Mouse (Mus musculus): Measurements from ENCODE around the gene Ddit4l. TPM values are rescaled to one million over a fixed set of nuclear protein-coding genes. Genes with fewer than 3 reads are reported as not detected.
"Not testable (repeated sequence)": the region's sequence is repeated elsewhere in the genome, so short reads cannot be mapped to it uniquely, and the experiment has no call there.

Ddit4l gene
- total RNA-seq, 1 experiment from 2014 or later = 0.23 TPM

GRCm38 (mm10) chr3:137642568-137642967 lies 21.2 kb downstream of the Ddit4l start:
- ATAC-seq (ENCODE audit: extremely low read depth, insufficient number of reproducible peaks, low FRiP score, poor library complexity, severe bottlenecking) = no peak

GRCm38 (mm10) chr3:137644081-137644480 lies 22.7 kb downstream of the Ddit4l start:
- ATAC-seq (ENCODE audit: extremely low read depth, insufficient number of reproducible peaks, low FRiP score, poor library complexity, severe bottlenecking) = no peak

- no peak for ATAC-seq (ENCODE audit: extremely low read depth, insufficient number of reproducible peaks, low FRiP score, poor library complexity, severe bottlenecking)
Measured at GRCm38 (mm10) chr3:137644947-137645346, 23.5 kb downstream of the Ddit4l start.

- no peak for ATAC-seq (ENCODE audit: extremely low read depth, insufficient number of reproducible peaks, low FRiP score, poor library complexity, severe bottlenecking)
Measured at GRCm38 (mm10) chr3:137647427-137648100, 26.2 kb downstream of the Ddit4l start.

- no peak for ATAC-seq (ENCODE audit: extremely low read depth, insufficient number of reproducible peaks, low FRiP score, poor library complexity, severe bottlenecking)
Measured at GRCm38 (mm10) chr3:137649112-137649511, 27.7 kb downstream of the Ddit4l start.

GRCm38 (mm10) chr3:137652853-137653252 lies 31.4 kb downstream of the Ddit4l start:
- no peak for ATAC-seq (ENCODE audit: extremely low read depth, insufficient number of reproducible peaks, low FRiP score, poor library complexity, severe bottlenecking)

GRCm38 (mm10) chr3:137671224-137671623 lies 49.8 kb downstream of the Ddit4l start, which contains the start of gene Gm21962:
Gene Gm21962 (plus strand): TSS chr3:137671524.
- not testable (repeated sequence) for ATAC-seq (ENCODE audit: extremely low read depth, insufficient number of reproducible peaks, low FRiP score, poor library complexity, severe bottlenecking)

Other genes starting within 250 kb of the Ddit4l start
- 0.98 TPM in 1 of 2 replicates, not detected in the other for gene Gm21962, start 49.9 kb downstream of the Ddit4l start, total RNA-seq (2017)
- gene H2afz, start 242.9 kb downstream of the Ddit4l start, total RNA-seq (2017) = 202 and 241 TPM in 2 replicates
- 12.8 and 13.4 TPM in 2 replicates for gene Dnajb14, start 246.1 kb downstream of the Ddit4l start, total RNA-seq (2017)

All from neutrophil, adult 5-6 weeks (primary cell).